Mouse (Mus musculus) heart, embryonic 13.5 days (tissue): ENCODE data around the gene Wdr66. TPM values are rescaled to one million over a fixed set of nuclear protein-coding genes. Genes with fewer than 3 reads are reported as not detected.

Source experiments
- ATAC-seq: fragments of 200-750 bp; cut with Nextera tagmentation; 2 replicates; pipeline ENCODE4 v1.8.0; 2017; ENCODE audit warnings: moderate TSS enrichment; ENCODE audit not compliant: insufficient number of reproducible peaks, low FRiP score, low TSS enrichment; ENCODE audit errors: extremely low read depth
- H3K27ac ChIP-seq: fragments of 300-500 bp; sonication (generic); replicated peaks from 2 replicates; pipeline ENCODE4 v1.5.1; 2015; ENCODE audit warnings: moderate library complexity, mild to moderate bottlenecking, inconsistent platforms
- H3K27me3 ChIP-seq: fragments of 300-500 bp; sonication (generic); replicated peaks from 2 replicates; pipeline ENCODE4 v1.6.1; 2015; ENCODE audit warnings: mild to moderate bottlenecking, inconsistent platforms
- H3K36me3 ChIP-seq: fragments of 300-500 bp; sonication (generic); 2 replicates; pipeline ENCODE4 v1.6.1; 2015; ENCODE audit warnings: mild to moderate bottlenecking, inconsistent platforms
- H3K4me1 ChIP-seq: fragments of 300-500 bp; sonication (generic); 2 replicates; pipeline ENCODE4 v1.6.1; 2015; ENCODE audit warnings: inconsistent platforms
- H3K4me2 ChIP-seq: fragments of 300-500 bp; sonication (generic); 2 replicates; pipeline ENCODE4 v1.6.1; 2015; ENCODE audit warnings: inconsistent platforms, mild to moderate bottlenecking, moderate library complexity
- H3K4me3 ChIP-seq: fragments of 300-500 bp; sonication (generic); 2 replicates; pipeline ENCODE4 v1.5.1; 2015; ENCODE audit warnings: moderate library complexity, mild to moderate bottlenecking, inconsistent platforms
- H3K9ac ChIP-seq: fragments of 300-500 bp; sonication (generic); 2 replicates; pipeline ENCODE4 v1.6.1; 2015; ENCODE audit warnings: inconsistent platforms, mild to moderate bottlenecking, moderate library complexity
- H3K9me3 ChIP-seq: fragments of 300-500 bp; sonication (generic); 2 replicates; pipeline ENCODE4 v1.6.1; 2016; ENCODE audit warnings: inconsistent platforms
- WGBS: fragments of 180-500 bp; shearing (Covaris S2); methylation state at CpG from one replicate; pipeline ENCODE4 v1.1.7; 2015; ENCODE audit warnings: mixed read lengths; 5-methylcytosine and 5-hydroxymethylcytosine counted together
- polyA plus RNA-seq: library from polyadenylated mRNA; unstranded; fragments of >200 nt; fragmentation: Nextera tagmentation; extraction: Ambion mirVana; gene quantifications from 2 replicates; pipeline ENCODE4 v1.2.1, GENCODE M21; 2015

Gene Wdr66
- polyA plus RNA-seq, 1 experiment from 2014 or later, result 0.91 TPM

DNA sequence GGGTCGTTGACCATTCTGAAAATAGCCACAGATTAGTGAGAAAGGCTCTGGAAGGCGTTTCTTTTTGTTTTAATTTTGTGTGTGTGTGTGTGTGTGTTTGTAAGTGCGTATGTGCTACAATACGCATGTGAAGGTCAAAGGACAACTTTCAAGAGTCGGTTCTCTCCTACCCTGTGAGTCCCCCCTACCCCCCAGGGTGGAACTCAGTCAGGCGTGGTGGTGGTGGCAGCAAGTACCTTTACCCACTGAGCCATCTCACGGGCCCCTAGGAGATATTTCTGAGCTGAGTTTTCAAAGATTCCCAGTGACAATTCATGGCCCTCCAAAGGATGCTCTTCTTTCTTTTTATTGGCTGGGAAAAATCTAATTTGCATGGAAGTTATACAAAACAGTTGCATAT, 45.9 kb downstream of the Wdr66 start:
- Histone ChIP-seq H3K27ac (no peak overlapping the region), H3K36me3 (no peaks in the 10 kb centered on the region), H3K4me2 (no peak overlapping the region), H3K27me3 (peaks cover 18% of the 10 kb centered on the region), H3K4me1 (peaks cover 40% of the 10 kb centered on the region), H3K9ac (no peak overlapping the region), H3K4me3 (no peak overlapping the region), H3K9me3 (no peaks in the 10 kb centered on the region)
- no peak for ATAC-seq
- WGBS, result 74% methylated on average over 7 of the region's 7 CpGs

DNA sequence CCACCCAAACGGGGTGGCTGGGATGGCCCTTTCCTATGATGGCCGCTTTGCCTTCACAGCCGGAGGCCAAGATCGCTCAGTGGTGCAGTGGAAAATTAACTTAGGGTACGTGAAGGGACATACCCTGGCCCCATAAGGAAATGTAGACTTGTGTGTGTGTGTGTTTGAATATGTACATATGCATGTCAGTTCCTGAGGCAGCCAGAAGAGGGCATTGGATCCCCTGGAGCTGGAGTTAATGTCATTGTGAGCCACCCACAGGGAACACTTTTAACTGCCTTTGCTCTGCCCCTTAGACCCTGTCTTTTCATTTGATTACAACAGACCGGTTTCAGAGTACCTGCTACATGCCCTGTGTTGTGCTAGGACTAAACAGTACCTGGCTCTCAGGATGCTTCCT, 46.6 kb downstream of the Wdr66 start:
- Histone ChIP-seq H3K9ac (no peak overlapping the region), H3K4me1 (peaks cover 42% of the 10 kb centered on the region), H3K36me3 (no peaks in the 10 kb centered on the region), H3K4me2 (no peak overlapping the region), H3K9me3 (no peaks in the 10 kb centered on the region), H3K27me3 (peaks cover 18% of the 10 kb centered on the region), H3K4me3 (no peak overlapping the region), H3K27ac (no peak overlapping the region)
- 86% methylated on average over 6 of the region's 6 CpGs for WGBS
- no peak for ATAC-seq

DNA sequence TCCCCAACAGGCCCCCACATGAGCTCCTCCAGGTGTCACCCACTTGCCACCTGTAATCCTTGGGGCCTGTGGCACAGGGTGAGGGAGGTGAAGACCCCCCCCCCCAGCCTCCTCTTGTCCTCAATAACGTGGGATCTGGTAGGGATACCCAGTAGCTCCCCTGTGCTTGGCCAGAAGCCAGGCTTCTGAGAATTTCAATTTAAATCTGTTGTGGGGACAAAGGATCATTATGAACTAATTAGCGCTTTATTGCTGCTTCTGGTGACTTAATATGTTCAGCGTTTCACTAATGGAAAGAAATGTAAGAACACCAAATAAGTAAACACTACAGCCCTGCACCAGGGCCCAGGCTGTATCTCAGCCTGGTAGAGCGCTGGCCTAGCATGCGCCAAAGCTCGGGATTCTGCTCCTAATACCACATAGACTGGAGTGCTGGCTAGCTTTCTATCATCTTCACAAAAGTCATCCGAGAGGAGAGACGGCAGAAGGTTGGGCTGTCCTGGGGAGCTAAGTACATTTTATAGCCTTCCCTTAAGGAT, 48.7 kb downstream of the Wdr66 start:
- Histone ChIP-seq H3K27ac (0 out of 2 replicates have a peak overlapping the region, but pooled peaks have one; percentile 5), H3K9ac (no peak overlapping the region)
- 55% methylated on average over 8 of the region's 8 CpGs for WGBS

DNA sequence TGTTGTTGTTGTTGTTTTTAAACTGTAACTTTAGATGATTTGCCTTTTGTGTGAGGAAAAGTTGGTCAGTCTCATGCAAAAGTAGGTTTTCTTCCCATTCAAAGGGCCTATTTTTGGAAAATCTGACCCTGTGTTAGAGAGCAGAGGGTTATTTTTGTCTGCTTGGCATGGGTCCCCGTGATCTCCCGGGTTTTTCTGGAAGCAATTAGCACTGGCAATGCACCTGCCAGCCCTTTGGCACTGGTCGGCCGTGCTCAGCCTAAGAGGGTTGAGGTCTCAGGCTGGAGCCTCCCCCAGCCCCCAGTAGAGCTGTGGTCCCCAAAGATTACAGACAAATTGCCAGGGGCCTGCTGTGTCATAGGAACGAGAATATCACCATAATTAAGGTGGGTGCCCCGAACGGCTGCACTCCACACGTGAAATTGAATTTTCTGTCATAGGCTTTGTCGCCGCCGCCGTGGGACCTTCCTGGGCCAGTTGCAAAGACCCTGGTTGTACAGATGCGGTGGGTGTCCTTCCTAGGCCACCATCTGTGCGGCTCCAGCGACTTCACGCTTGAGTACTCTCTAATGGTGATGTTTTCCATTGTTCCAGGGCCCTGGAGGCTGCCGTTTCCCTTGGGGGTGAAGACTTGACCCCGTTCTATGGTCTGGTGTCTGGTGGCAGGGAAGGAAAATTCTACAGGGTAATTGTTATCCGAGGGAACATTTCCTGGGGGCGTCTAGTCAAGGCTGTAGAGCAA, 50.0 kb downstream of the Wdr66 start:
- Histone ChIP-seq H3K9ac (no peak overlapping the region), H3K9me3 (no peaks in the 10 kb centered on the region), H3K27ac (0 out of 2 replicates have a peak overlapping the region, but pooled peaks have one; percentile 1), H3K36me3 (no peaks in the 10 kb centered on the region), H3K4me2 (no peak overlapping the region), H3K27me3 (0 out of 2 replicates have a peak, but pooled peaks cover 4% of the 10 kb centered on the region), H3K4me3 (no peak overlapping the region), H3K4me1 (peaks cover 37% of the 10 kb centered on the region)
- 68% methylated on average over 20 of the region's 20 CpGs for WGBS
- no peak for ATAC-seq

More for the DNA sequence above, 48.7 kb downstream of the Wdr66 start:
- Histone ChIP-seq H3K4me3 (no peak overlapping the region), H3K4me2 (no peak overlapping the region), H3K27me3 (peaks cover 13% of the 10 kb centered on the region; the same call in 1 of the 2 replicates), H3K36me3 (no peaks in the 10 kb centered on the region), H3K9me3 (no peaks in the 10 kb centered on the region), H3K4me1 (peaks cover 42% of the 10 kb centered on the region)
- ATAC-seq, result no peak

DNA sequence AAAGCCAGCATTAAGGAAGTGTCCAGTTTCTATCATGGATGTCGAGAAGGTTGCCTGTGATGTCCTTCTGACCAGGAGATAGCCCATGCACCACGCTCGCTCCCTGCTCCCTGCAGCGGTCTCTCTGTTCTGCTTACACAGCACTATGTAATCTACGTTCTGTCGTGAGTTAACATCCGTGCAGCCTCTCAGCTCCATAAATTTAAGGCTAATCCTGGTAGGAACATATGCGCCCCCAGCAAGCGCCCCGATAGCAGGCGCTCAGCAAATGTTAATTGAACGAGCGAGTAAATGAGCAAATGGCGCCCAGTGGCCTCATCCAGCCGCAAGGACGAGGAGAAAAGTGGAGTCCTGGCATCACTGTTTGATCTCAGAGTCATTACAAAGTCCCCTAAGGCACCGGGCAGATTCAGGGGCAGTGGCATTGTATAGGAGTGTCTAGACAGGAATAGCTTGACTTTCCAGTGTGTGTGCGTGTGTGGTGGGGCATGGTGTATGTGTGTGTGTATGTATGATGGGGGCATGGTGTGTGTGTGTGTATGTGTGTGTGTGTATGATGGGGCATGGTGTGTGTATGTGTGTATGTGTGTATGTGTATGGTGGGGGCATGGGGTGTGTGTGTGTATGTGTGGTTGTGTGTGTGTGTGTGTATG, 55.9 kb downstream of the Wdr66 start:
- no peak for ATAC-seq
- no peak overlapping the region for H3K27ac ChIP-seq
- no peak overlapping the region for H3K9ac ChIP-seq
- 0 out of 2 replicates have a peak, but pooled peaks cover 3% of the 10 kb centered on the region for H3K9me3 ChIP-seq
- no peaks in the 10 kb centered on the region for H3K36me3 ChIP-seq
- no peak overlapping the region for H3K4me2 ChIP-seq
- H3K4me1 ChIP-seq, result peaks cover 21% of the 10 kb centered on the region
- H3K27me3 ChIP-seq, result 0 out of 2 replicates have a peak, but pooled peaks cover 3% of the 10 kb centered on the region
- no peak overlapping the region for H3K4me3 ChIP-seq
- 74% methylated on average over 18 of the region's 18 CpGs for WGBS

DNA sequence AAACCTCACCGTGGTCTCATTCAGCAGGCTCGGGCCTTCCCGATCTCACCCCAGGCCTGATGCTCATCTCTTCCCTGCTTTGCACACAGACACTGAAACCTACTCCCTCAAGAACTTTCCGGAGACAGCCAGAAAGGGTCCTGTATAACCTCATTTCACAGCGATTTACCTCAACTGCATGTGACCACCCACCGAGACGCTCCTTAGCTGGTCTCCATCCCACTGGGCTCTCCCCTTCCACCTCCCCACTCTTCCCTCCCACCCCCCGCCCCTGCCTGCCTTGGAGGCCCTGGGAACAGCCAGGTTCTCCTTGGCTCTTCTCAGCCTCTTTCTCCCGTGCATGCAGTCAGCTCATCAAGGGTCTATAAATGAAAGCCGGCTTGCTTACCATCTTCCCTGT, 57.9 kb downstream of the Wdr66 start:
- H3K27ac ChIP-seq, result no peak overlapping the region

DNA sequence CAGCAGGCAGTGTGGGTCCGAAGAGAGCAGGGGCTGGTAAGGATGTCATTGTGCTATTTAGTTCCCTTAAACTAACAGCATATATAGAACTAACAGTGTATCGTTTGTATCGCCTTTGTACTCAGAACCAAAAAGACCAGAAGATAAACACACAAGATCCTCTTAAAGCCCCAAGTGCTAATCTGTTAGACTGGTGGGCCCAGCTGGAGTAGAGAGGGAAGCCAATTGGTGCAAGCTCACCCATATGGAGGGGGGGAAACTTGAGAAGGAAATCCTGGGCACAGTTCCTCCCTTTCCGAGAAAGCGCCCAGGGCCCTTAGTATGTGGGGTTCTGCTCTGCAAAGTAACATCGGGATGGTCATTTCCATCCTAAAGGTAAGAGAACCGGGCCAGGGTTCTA, 58.3 kb downstream of the Wdr66 start:
- Histone ChIP-seq H3K27ac (no peak overlapping the region), H3K27me3 (0 out of 2 replicates have a peak, but pooled peaks cover 3% of the 10 kb centered on the region), H3K9me3 (0 out of 2 replicates have a peak, but pooled peaks cover 3% of the 10 kb centered on the region), H3K4me3 (no peak overlapping the region), H3K36me3 (no peaks in the 10 kb centered on the region), H3K4me1 (peaks cover 34% of the 10 kb centered on the region), H3K4me2 (no peak overlapping the region), H3K9ac (no peak overlapping the region; the same call in 1 of the 2 replicates)
- ATAC-seq, result no peak
- WGBS, result 51% methylated on average over 7 of the region's 7 CpGs

More for the DNA sequence above, 57.9 kb downstream of the Wdr66 start:
- no peaks in the 10 kb centered on the region for H3K36me3 ChIP-seq
- 0 out of 2 replicates have a peak, but pooled peaks cover 3% of the 10 kb centered on the region for H3K9me3 ChIP-seq
- H3K4me2 ChIP-seq, result no peak overlapping the region
- 0 out of 2 replicates have a peak, but pooled peaks cover 3% of the 10 kb centered on the region for H3K27me3 ChIP-seq
- ATAC-seq, result no peak
- H3K4me1 ChIP-seq, result peaks cover 31% of the 10 kb centered on the region
- 41% methylated on average over 10 of the region's 10 CpGs for WGBS
- H3K9ac ChIP-seq, result no peak overlapping the region
- no peak overlapping the region for H3K4me3 ChIP-seq

DNA sequence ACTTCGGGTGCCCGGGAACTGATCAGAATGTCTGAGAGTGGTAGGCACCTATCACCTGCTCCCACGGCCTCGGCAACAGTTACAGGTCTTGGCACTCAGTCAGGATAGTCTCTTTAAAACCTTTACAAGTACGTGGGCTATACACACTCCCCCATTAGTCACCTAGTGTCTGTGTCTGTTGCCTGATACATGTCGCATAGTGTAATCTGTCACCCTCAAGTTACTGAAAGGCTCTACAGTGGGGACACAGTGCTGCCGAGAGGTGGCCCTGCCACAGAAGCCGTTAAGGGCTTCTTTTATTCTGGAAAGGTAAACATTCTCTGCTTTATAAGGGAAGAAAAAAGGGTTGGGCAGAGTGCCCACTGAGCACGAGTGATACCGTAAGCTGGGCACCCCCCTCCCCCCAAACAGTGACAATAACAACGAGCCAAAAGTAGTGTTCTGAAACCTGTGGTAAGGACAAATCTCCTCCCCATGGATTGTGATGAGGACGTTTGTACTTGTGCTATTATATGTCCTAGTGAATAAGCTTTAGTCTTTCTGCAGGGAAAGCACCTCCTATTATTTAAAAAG, 61.2 kb downstream of the Wdr66 start:
- Histone ChIP-seq H3K9ac (0 out of 2 replicates have a peak overlapping the region, but pooled peaks have one; percentile 5), H3K27ac (peak overlapping the region; percentile 70), H3K4me3 (no peak overlapping the region), H3K36me3 (no peaks in the 10 kb centered on the region), H3K4me1 (peaks cover 43% of the 10 kb centered on the region), H3K9me3 (0 out of 2 replicates have a peak, but pooled peaks cover 3% of the 10 kb centered on the region), H3K27me3 (no peaks in the 10 kb centered on the region), H3K4me2 (peak overlapping the region; percentile 25)
- ATAC-seq, result no peak; the same call in 1 of the 2 replicates
- WGBS, result 35% methylated on average over 12 of the region's 12 CpGs

DNA sequence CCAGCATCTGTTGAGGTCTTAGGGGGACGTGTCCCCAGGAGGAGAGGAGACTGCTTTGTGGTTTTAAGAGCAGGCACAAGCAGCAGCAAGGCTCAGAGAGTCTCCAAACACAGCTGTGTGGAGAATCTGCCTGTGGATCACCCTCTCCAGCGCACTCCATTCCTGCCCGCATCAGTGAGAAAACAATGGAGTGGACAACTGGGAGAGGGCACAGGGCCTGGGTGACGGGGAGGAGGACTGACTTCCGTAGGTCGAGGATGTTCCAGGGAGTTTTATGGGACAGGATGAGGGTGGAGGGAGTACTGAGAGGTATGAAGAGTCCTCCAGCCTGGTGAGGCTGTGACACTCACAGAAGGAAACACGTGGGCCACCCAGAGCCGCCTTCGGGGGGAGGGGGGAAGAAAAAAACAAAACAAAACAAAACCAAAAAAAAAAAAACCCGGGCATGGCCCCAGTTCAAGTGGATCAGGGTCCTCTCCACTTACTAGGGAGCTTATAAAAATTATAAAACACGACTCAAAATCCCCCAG, 62.0 kb downstream of the Wdr66 start:
- H3K27me3 ChIP-seq, result no peaks in the 10 kb centered on the region
- 0 out of 2 replicates have a peak overlapping the region, but pooled peaks have one; percentile 15 for H3K27ac ChIP-seq
- H3K9ac ChIP-seq, result no peak overlapping the region
- no peak overlapping the region for H3K4me3 ChIP-seq
- WGBS, result 59% methylated on average over 11 of the region's 11 CpGs
- H3K4me1 ChIP-seq, result peaks cover 48% of the 10 kb centered on the region
- no peak for ATAC-seq
- no peaks in the 10 kb centered on the region for H3K36me3 ChIP-seq
- 0 out of 2 replicates have a peak, but pooled peaks cover 3% of the 10 kb centered on the region for H3K9me3 ChIP-seq
- H3K4me2 ChIP-seq, result no peak overlapping the region

DNA sequence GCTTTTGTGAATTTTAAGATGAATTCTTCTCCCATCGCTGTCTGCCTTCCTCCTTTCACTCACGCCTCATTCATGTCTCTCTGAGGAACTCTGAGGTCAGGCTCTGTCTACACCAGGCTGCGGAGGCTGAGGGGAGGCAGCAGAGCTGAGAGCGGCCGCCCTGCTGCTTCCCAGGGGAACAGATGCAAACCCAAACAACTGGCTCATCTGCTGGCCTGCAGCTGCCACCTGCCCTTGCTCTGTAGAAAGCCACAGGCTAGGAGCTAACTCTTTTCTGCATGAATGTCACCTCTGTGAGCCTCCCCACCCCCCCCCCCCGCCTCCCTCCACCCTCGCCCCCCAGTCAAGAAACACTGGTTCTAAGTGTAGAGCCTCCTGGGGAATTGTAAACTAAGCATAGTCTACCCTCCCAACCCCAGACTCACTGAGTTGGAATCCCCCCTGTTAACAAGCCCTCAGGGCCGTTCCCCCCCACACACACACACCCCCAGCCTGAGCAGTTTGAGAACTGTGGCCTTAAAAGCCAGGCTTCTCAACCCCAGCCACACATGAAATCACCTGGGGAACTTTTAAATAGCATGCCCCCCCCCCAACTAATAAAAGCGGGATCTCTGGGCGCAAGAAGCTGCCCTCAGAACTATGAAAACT, 63.4 kb downstream of the Wdr66 start:
- no peak overlapping the region for H3K27ac ChIP-seq
- H3K9me3 ChIP-seq, result peaks cover 6% of the 10 kb centered on the region; the same call in 1 of the 2 replicates
- H3K4me3 ChIP-seq, result no peak overlapping the region
- H3K4me1 ChIP-seq, result peaks cover 43% of the 10 kb centered on the region
- 50% methylated on average over 10 of the region's 10 CpGs for WGBS
- no peak overlapping the region for H3K4me2 ChIP-seq
- H3K9ac ChIP-seq, result 0 out of 2 replicates have a peak overlapping the region, but pooled peaks have one; percentile 4
- H3K27me3 ChIP-seq, result no peaks in the 10 kb centered on the region
- no peaks in the 10 kb centered on the region for H3K36me3 ChIP-seq
- ATAC-seq, result no peak
